Mouse (Mus musculus): ENCODE measurements at regions not wholly inside any gene's neighbourhood (a gene's known extent, or its start where the extent isn't known, plus 50 kb on each side); places are given as distances from the start of the nearest gene placed in this dataset.
A peak's percentile ranks its signal among the peaks of the same experiment; 100 is the strongest.

GRCm38 (mm10) chr15:67481733-67482132 lies 981.0 kb upstream of the Lrrc6 start:
- Histone ChIP-seq H3K27ac (ENCODE audit: low read length) (no peak overlapping the region), H3K9me3 (replicated peaks; ENCODE audit: control insufficient read depth, low read length) (no peaks in the 10 kb centered on the region), H3K36me3 (ENCODE audit: control insufficient read depth, insufficient read depth) (no peaks in the 10 kb centered on the region), H3K4me2 (ENCODE audit: low read depth, low read length) (no peak overlapping the region), H3K27me3 (ENCODE audit: control insufficient read depth, insufficient read depth, low read depth, low read length) (no peaks in the 10 kb centered on the region), H3K9ac (ENCODE audit: low read depth, low read length) (no peak overlapping the region), H3K4me3 (ENCODE audit: low read depth, low read length) (no peak overlapping the region), H3K4me1 (ENCODE audit: control insufficient read depth, low read depth, low read length) (no peaks in the 10 kb centered on the region)
- ATAC-seq (ENCODE audit: low read depth) = 0 out of 2 replicates have a peak, but pooled peaks have one; percentile 35
- WGBS (ENCODE audit: insufficient replicate concordance) = 55% methylated on average over 2 of the region's 2 CpGs

GRCm38 (mm10) chr15:67474325-67474724 lies 973.6 kb upstream of the Lrrc6 start:
- H3K36me3 ChIP-seq (ENCODE audit: control insufficient read depth, insufficient read depth) = no peaks in the 10 kb centered on the region
- no peaks in the 10 kb centered on the region for H3K4me1 ChIP-seq (ENCODE audit: control insufficient read depth, low read depth, low read length)
- ATAC-seq (ENCODE audit: low read depth) = no peak
- WGBS (ENCODE audit: insufficient replicate concordance) = 65% methylated on average over 5 of the region's 5 CpGs
- H3K9me3 ChIP-seq (replicated peaks; ENCODE audit: control insufficient read depth, low read length) = no peaks in the 10 kb centered on the region
- no peak overlapping the region for H3K9ac ChIP-seq (ENCODE audit: low read depth, low read length)
- no peak overlapping the region for H3K27ac ChIP-seq (ENCODE audit: low read length)
- H3K4me2 ChIP-seq (ENCODE audit: low read depth, low read length) = no peak overlapping the region
- no peak overlapping the region for H3K4me3 ChIP-seq (ENCODE audit: low read depth, low read length)
- H3K27me3 ChIP-seq (ENCODE audit: control insufficient read depth, insufficient read depth, low read depth, low read length) = no peaks in the 10 kb centered on the region

- Histone ChIP-seq H3K4me2 (ENCODE audit: low read depth, low read length) (no peak overlapping the region), H3K27me3 (ENCODE audit: control insufficient read depth, insufficient read depth, low read depth, low read length) (no peaks in the 10 kb centered on the region), H3K9ac (ENCODE audit: low read depth, low read length) (no peak overlapping the region), H3K27ac (ENCODE audit: low read length) (no peak overlapping the region), H3K36me3 (ENCODE audit: control insufficient read depth, insufficient read depth) (no peaks in the 10 kb centered on the region), H3K9me3 (replicated peaks; ENCODE audit: control insufficient read depth, low read length) (no peaks in the 10 kb centered on the region), H3K4me3 (ENCODE audit: low read depth, low read length) (no peak overlapping the region), H3K4me1 (ENCODE audit: control insufficient read depth, low read depth, low read length) (no peaks in the 10 kb centered on the region)
- ATAC-seq (ENCODE audit: low read depth) = no peak
Observed at GRCm38 (mm10) chr15:67472979-67473378, 972.3 kb upstream of the Lrrc6 start.

- no peak overlapping the region for H3K4me3 ChIP-seq (ENCODE audit: low read depth, low read length)
- no peaks in the 10 kb centered on the region for H3K27me3 ChIP-seq (ENCODE audit: control insufficient read depth, insufficient read depth, low read depth, low read length)
- H3K36me3 ChIP-seq (ENCODE audit: control insufficient read depth, insufficient read depth) = no peaks in the 10 kb centered on the region
- no peaks in the 10 kb centered on the region for H3K4me1 ChIP-seq (ENCODE audit: control insufficient read depth, low read depth, low read length)
- H3K4me2 ChIP-seq (ENCODE audit: low read depth, low read length) = no peak overlapping the region
- H3K27ac ChIP-seq (ENCODE audit: low read length) = no peak overlapping the region
- no peaks in the 10 kb centered on the region for H3K9me3 ChIP-seq (replicated peaks; ENCODE audit: control insufficient read depth, low read length)
- ATAC-seq (ENCODE audit: low read depth) = no peak
- no peak overlapping the region for H3K9ac ChIP-seq (ENCODE audit: low read depth, low read length)
- WGBS (ENCODE audit: insufficient replicate concordance) = 41% methylated on average over 1 of the region's 1 CpGs
Observed at GRCm38 (mm10) chr15:67471283-67471682, 970.6 kb upstream of the Lrrc6 start.

GRCm38 (mm10) chr15:67470036-67470435 lies 969.3 kb upstream of the Lrrc6 start:
- no peaks in the 10 kb centered on the region for H3K4me1 ChIP-seq (ENCODE audit: control insufficient read depth, low read depth, low read length)
- no peak for ATAC-seq (ENCODE audit: low read depth)
- H3K27me3 ChIP-seq (ENCODE audit: control insufficient read depth, insufficient read depth, low read depth, low read length) = no peaks in the 10 kb centered on the region
- H3K9me3 ChIP-seq (replicated peaks; ENCODE audit: control insufficient read depth, low read length) = no peaks in the 10 kb centered on the region
- no peak overlapping the region for H3K9ac ChIP-seq (ENCODE audit: low read depth, low read length)
- no peak overlapping the region for H3K27ac ChIP-seq (ENCODE audit: low read length)
- no peak overlapping the region for H3K4me2 ChIP-seq (ENCODE audit: low read depth, low read length)
- no peak overlapping the region for H3K4me3 ChIP-seq (ENCODE audit: low read depth, low read length)
- no peaks in the 10 kb centered on the region for H3K36me3 ChIP-seq (ENCODE audit: control insufficient read depth, insufficient read depth)

- no peaks in the 10 kb centered on the region for H3K27me3 ChIP-seq (ENCODE audit: control insufficient read depth, insufficient read depth, low read depth, low read length)
- H3K27ac ChIP-seq (ENCODE audit: low read length) = no peak overlapping the region
- no peak overlapping the region for H3K4me2 ChIP-seq (ENCODE audit: low read depth, low read length)
- H3K4me3 ChIP-seq (ENCODE audit: low read depth, low read length) = no peak overlapping the region
- H3K9me3 ChIP-seq (replicated peaks; ENCODE audit: control insufficient read depth, low read length) = no peaks in the 10 kb centered on the region
- H3K4me1 ChIP-seq (ENCODE audit: control insufficient read depth, low read depth, low read length) = no peaks in the 10 kb centered on the region
- H3K9ac ChIP-seq (ENCODE audit: low read depth, low read length) = no peak overlapping the region
- 33% methylated on average over 4 of the region's 4 CpGs for WGBS (ENCODE audit: insufficient replicate concordance)
- no peaks in the 10 kb centered on the region for H3K36me3 ChIP-seq (ENCODE audit: control insufficient read depth, insufficient read depth)
- no peak for ATAC-seq (ENCODE audit: low read depth)
Observed at GRCm38 (mm10) chr15:67467404-67468345, 967.0 kb upstream of the Lrrc6 start.

GRCm38 (mm10) chr15:67462863-67463262 lies 962.2 kb upstream of the Lrrc6 start:
- no peak for ATAC-seq (ENCODE audit: low read depth)
- H3K4me1 ChIP-seq (ENCODE audit: control insufficient read depth, low read depth, low read length) = no peaks in the 10 kb centered on the region
- no peaks in the 10 kb centered on the region for H3K36me3 ChIP-seq (ENCODE audit: control insufficient read depth, insufficient read depth)
- H3K9me3 ChIP-seq (replicated peaks; ENCODE audit: control insufficient read depth, low read length) = no peaks in the 10 kb centered on the region
- no peak overlapping the region for H3K27ac ChIP-seq (ENCODE audit: low read length)
- H3K27me3 ChIP-seq (ENCODE audit: control insufficient read depth, insufficient read depth, low read depth, low read length) = no peaks in the 10 kb centered on the region
- no peak overlapping the region for H3K9ac ChIP-seq (ENCODE audit: low read depth, low read length)
- WGBS (ENCODE audit: insufficient replicate concordance) = 53% methylated on average over 3 of the region's 3 CpGs
- no peak overlapping the region for H3K4me2 ChIP-seq (ENCODE audit: low read depth, low read length)
- H3K4me3 ChIP-seq (ENCODE audit: low read depth, low read length) = no peak overlapping the region

- Histone ChIP-seq H3K9ac (ENCODE audit: low read depth, low read length) (no peak overlapping the region), H3K4me2 (ENCODE audit: low read depth, low read length) (no peak overlapping the region), H3K27ac (ENCODE audit: low read length) (no peak overlapping the region), H3K4me1 (ENCODE audit: control insufficient read depth, low read depth, low read length) (no peaks in the 10 kb centered on the region), H3K27me3 (ENCODE audit: control insufficient read depth, insufficient read depth, low read depth, low read length) (no peaks in the 10 kb centered on the region), H3K9me3 (replicated peaks; ENCODE audit: control insufficient read depth, low read length) (no peaks in the 10 kb centered on the region), H3K4me3 (ENCODE audit: low read depth, low read length) (no peak overlapping the region), H3K36me3 (ENCODE audit: control insufficient read depth, insufficient read depth) (no peaks in the 10 kb centered on the region)
- WGBS (ENCODE audit: insufficient replicate concordance) = 19% methylated on average over 1 of the region's 1 CpGs
- no peak for ATAC-seq (ENCODE audit: low read depth)
Observed at GRCm38 (mm10) chr15:67460384-67460783, 959.7 kb upstream of the Lrrc6 start.

GRCm38 (mm10) chr15:67434284-67434683 lies 933.6 kb upstream of the Lrrc6 start:
- no peak overlapping the region for H3K4me2 ChIP-seq (ENCODE audit: low read depth, low read length)
- H3K27ac ChIP-seq (ENCODE audit: low read length) = no peak overlapping the region
- H3K4me3 ChIP-seq (ENCODE audit: low read depth, low read length) = no peak overlapping the region
- ATAC-seq (ENCODE audit: low read depth) = no peak
- no peaks in the 10 kb centered on the region for H3K36me3 ChIP-seq (ENCODE audit: control insufficient read depth, insufficient read depth)
- no peaks in the 10 kb centered on the region for H3K4me1 ChIP-seq (ENCODE audit: control insufficient read depth, low read depth, low read length)
- H3K27me3 ChIP-seq (ENCODE audit: control insufficient read depth, insufficient read depth, low read depth, low read length) = no peaks in the 10 kb centered on the region
- H3K9me3 ChIP-seq (replicated peaks; ENCODE audit: control insufficient read depth, low read length) = no peaks in the 10 kb centered on the region
- H3K9ac ChIP-seq (ENCODE audit: low read depth, low read length) = no peak overlapping the region
- WGBS (ENCODE audit: insufficient replicate concordance) = 21% methylated on average over 2 of the region's 2 CpGs

Data from liver, embryonic 16.5 days (tissue).